Comparison of ENCODE assay signal across 26 mouse cellular contexts in genomic region chr13:101316336-101316735, GRCm38 (mm10).
DNase-seq lines count a peak whose midpoint lies in the region; ATAC-seq and TF ChIP-seq lines count a peak whose summit lies in the region.
"Had no signal": no experiment of that assay in that cellular context is flagged by ENCODE, and none has a peak within 500 bp of the region (broad histone marks: within the 10 kb centered on the region; RNA-seq: fewer than 3 reads in every experiment).

No protein-coding gene starts in this region.

- no peak overlapping the region for H3K27ac ChIP-seq in heart, postnatal 0 days (ENCODE audit: low read depth)
- H3K27ac ChIP-seq in heart, embryonic 12.5 days (ENCODE audit: poor library complexity, severe bottlenecking): no peak overlapping the region
- no peak overlapping the region for H3K27ac ChIP-seq in liver, adult 2 months (replicated peaks; ENCODE audit: insufficient read depth, low read depth, low read length)
- H3K27ac ChIP-seq in liver, embryonic 11.5 days (ENCODE audit: low read depth, low read length): no peak overlapping the region
- H3K27ac ChIP-seq: embryonic facial prominence, embryonic 15.5 days; forebrain, embryonic 12.5 days; liver, embryonic 15.5 days; lung, embryonic 15.5 days; midbrain, embryonic 10.5 days; midbrain, embryonic 15.5 days; neural tube, embryonic 15.5 days had no signal

- H3K4me3 ChIP-seq in heart, postnatal 0 days (ENCODE audit: low read depth, low read length): no peak overlapping the region
- H3K4me3 ChIP-seq in heart, embryonic 12.5 days: no peak overlapping the region
- H3K4me3 ChIP-seq in liver, adult 2 months (ENCODE audit: insufficient read depth, low read depth, low read length): no peak overlapping the region
- H3K4me3 ChIP-seq in liver, embryonic 11.5 days (ENCODE audit: low read depth, low read length): no peak overlapping the region
- H3K4me3 ChIP-seq: embryonic facial prominence, embryonic 15.5 days; forebrain, embryonic 12.5 days; liver, embryonic 15.5 days; lung, embryonic 15.5 days; midbrain, embryonic 10.5 days; midbrain, embryonic 15.5 days; neural tube, embryonic 15.5 days had no signal

- TF ChIP-seq EP300 in heart, postnatal 0 days (IDR thresholded peaks at IDR 0.05; ENCODE audit: low read depth): no peak

- TF ChIP-seq CTCF in heart, postnatal 0 days (IDR thresholded peaks at IDR 0.05; ENCODE audit: low read depth): no peak
- no peak for TF ChIP-seq CTCF in liver, adult 2 months (IDR thresholded peaks at IDR 0.05; ENCODE audit: low read depth, low read length)

- DNase-seq in adrenal gland, postnatal 14 days: peak; percentile 9
- DNase-seq in adrenal gland, postnatal 4 days (ENCODE audit: low spot score in 2 of 2): no peak
- no peak for DNase-seq in heart, postnatal 0 days (ENCODE audit: low spot score)
- peak; percentile 82 for DNase-seq in liver, adult 2 months (ENCODE audit: extremely low read depth, low read depth, low spot score)
- no peak for DNase-seq in liver, embryonic 11.5 days (ENCODE audit: low spot score)
- no peak for DNase-seq in right cerebral cortex, postnatal 4 days
- DNase-seq: cerebellum, adult 11 months; cerebellum, adult 9-10 months; cerebellum, postnatal 36 days; forebrain, postnatal 0 days; gastrocnemius, postnatal 36 days; layer of hippocampus, postnatal 36 days; left cerebral cortex, postnatal 4 days; right cerebral cortex, postnatal 25 days; thymus, adult 2 months; thymus, postnatal 36 days had no signal

- no peaks in the 10 kb centered on the region for H3K9me3 ChIP-seq in heart, postnatal 0 days (replicated peaks; ENCODE audit: control insufficient read depth, low read length)
- no peaks in the 10 kb centered on the region for H3K9me3 ChIP-seq in heart, embryonic 12.5 days (replicated peaks)
- H3K9me3 ChIP-seq in liver, embryonic 11.5 days (ENCODE audit: control insufficient read depth, low read length): no peaks in the 10 kb centered on the region
- H3K9me3 ChIP-seq: embryonic facial prominence, embryonic 15.5 days; forebrain, embryonic 12.5 days; liver, embryonic 15.5 days; lung, embryonic 15.5 days; midbrain, embryonic 10.5 days; midbrain, embryonic 15.5 days; neural tube, embryonic 15.5 days had no signal

- no peaks in the 10 kb centered on the region for H3K36me3 ChIP-seq in heart, postnatal 0 days (replicated peaks; ENCODE audit: control insufficient read depth, insufficient read depth, low read length)
- no peaks in the 10 kb centered on the region for H3K36me3 ChIP-seq in heart, embryonic 12.5 days
- H3K36me3 ChIP-seq in liver, adult 2 months (ENCODE audit: control insufficient read depth, insufficient read depth, low read length): no peaks in the 10 kb centered on the region
- no peaks in the 10 kb centered on the region for H3K36me3 ChIP-seq in liver, embryonic 11.5 days (ENCODE audit: control insufficient read depth, insufficient read depth, low read length)
- H3K36me3 ChIP-seq: embryonic facial prominence, embryonic 15.5 days; forebrain, embryonic 12.5 days; liver, embryonic 15.5 days; lung, embryonic 15.5 days; midbrain, embryonic 10.5 days; midbrain, embryonic 15.5 days; neural tube, embryonic 15.5 days had no signal

- H3K4me2 ChIP-seq in heart, postnatal 0 days (ENCODE audit: low read depth, low read length): no peak overlapping the region
- no peak overlapping the region for H3K4me2 ChIP-seq in heart, embryonic 12.5 days
- H3K4me2 ChIP-seq in liver, embryonic 11.5 days: no peak overlapping the region
- H3K4me2 ChIP-seq: embryonic facial prominence, embryonic 15.5 days; forebrain, embryonic 12.5 days; liver, embryonic 15.5 days; lung, embryonic 15.5 days; midbrain, embryonic 15.5 days; neural tube, embryonic 15.5 days had no signal

- H3K27me3 ChIP-seq in heart, postnatal 0 days (ENCODE audit: control insufficient read depth, insufficient read depth, low read length): no peaks in the 10 kb centered on the region
- no peaks in the 10 kb centered on the region for H3K27me3 ChIP-seq in heart, embryonic 12.5 days (replicated peaks)
- H3K27me3 ChIP-seq in liver, adult 2 months (ENCODE audit: control insufficient read depth, insufficient read depth, low read length): no peaks in the 10 kb centered on the region
- H3K27me3 ChIP-seq in liver, embryonic 11.5 days (replicated peaks; ENCODE audit: control insufficient read depth, insufficient read depth, low read length): no peaks in the 10 kb centered on the region
- H3K27me3 ChIP-seq: embryonic facial prominence, embryonic 15.5 days; forebrain, embryonic 12.5 days; liver, embryonic 15.5 days; midbrain, embryonic 15.5 days; neural tube, embryonic 15.5 days; Patski had no signal

- peak; percentile 55 for ATAC-seq in heart, postnatal 0 days (ENCODE audit: insufficient read depth, low read depth)
- no peak for ATAC-seq in heart, embryonic 12.5 days (ENCODE audit: insufficient number of reproducible peaks, low FRiP score)
- no peak for ATAC-seq in liver, embryonic 11.5 days (replicated peaks; ENCODE audit: low FRiP score)
- ATAC-seq: forebrain, postnatal 0 days; hindbrain, embryonic 16.5 days; midbrain, embryonic 15.5 days; Patski had no signal

- WGBS in heart, postnatal 0 days: 42% methylated on average over 4 of the region's 4 CpGs
- 47% methylated on average over 4 of the region's 4 CpGs for whole genome bisulfite sequencing in heart, embryonic 12.5 days
- WGBS in liver, adult 2 months: 23% methylated on average over 4 of the region's 4 CpGs
- WGBS in liver, embryonic 11.5 days: 91% methylated on average over 4 of the region's 4 CpGs

- H3K4me1 ChIP-seq in heart, postnatal 0 days (ENCODE audit: control insufficient read depth, insufficient read depth): peaks cover 14% of the 10 kb centered on the region
- peaks cover 12% of the 10 kb centered on the region for H3K4me1 ChIP-seq in heart, embryonic 12.5 days (replicated peaks)
- peaks cover 9% of the 10 kb centered on the region for H3K4me1 ChIP-seq in liver, adult 2 months (ENCODE audit: control insufficient read depth, insufficient read depth, low read length)
- no peaks in the 10 kb centered on the region for H3K4me1 ChIP-seq in liver, embryonic 11.5 days (replicated peaks; ENCODE audit: control insufficient read depth, insufficient read depth, low read length)
- H3K4me1 ChIP-seq: forebrain, embryonic 12.5 days; liver, embryonic 15.5 days; lung, embryonic 15.5 days; midbrain, embryonic 10.5 days; midbrain, embryonic 15.5 days; neural tube, embryonic 15.5 days had no signal

- no peak for TF ChIP-seq POLR2A in liver, adult 2 months (IDR thresholded peaks at IDR 0.05; ENCODE audit: extremely low read depth, insufficient read depth, low read length)

- H3K79me2 ChIP-seq in liver, adult 2 months (ENCODE audit: control insufficient read depth, insufficient read depth, low read length): no peaks in the 10 kb centered on the region

- H3K9ac ChIP-seq in heart, postnatal 0 days (replicated peaks; ENCODE audit: low read depth, low read length): no peak overlapping the region
- H3K9ac ChIP-seq in heart, embryonic 12.5 days: no peak overlapping the region
- no peak overlapping the region for H3K9ac ChIP-seq in liver, adult 2 months (ENCODE audit: low read depth, low read length)
- H3K9ac ChIP-seq in liver, embryonic 11.5 days (ENCODE audit: low read depth, low read length): no peak overlapping the region
- H3K9ac ChIP-seq: embryonic facial prominence, embryonic 15.5 days; forebrain, embryonic 12.5 days; forebrain, postnatal 0 days; liver, embryonic 15.5 days; lung, embryonic 15.5 days; midbrain, embryonic 15.5 days; neural tube, embryonic 15.5 days had no signal

Comparison
In these comparisons a context has a peak if more than half of its experiments do, and no peak if none do; other contexts are left out.
1. DNase-seq: peak in adrenal gland, postnatal 14 days (single experiment) and liver, adult 2 months (single experiment); none in adrenal gland, postnatal 4 days (0 of 2), heart, postnatal 0 days (single experiment), liver, embryonic 11.5 days (single experiment) and right cerebral cortex, postnatal 4 days (single experiment).